ENCODE assay signal across 15 mouse cellular contexts in the genomic region with DNA sequence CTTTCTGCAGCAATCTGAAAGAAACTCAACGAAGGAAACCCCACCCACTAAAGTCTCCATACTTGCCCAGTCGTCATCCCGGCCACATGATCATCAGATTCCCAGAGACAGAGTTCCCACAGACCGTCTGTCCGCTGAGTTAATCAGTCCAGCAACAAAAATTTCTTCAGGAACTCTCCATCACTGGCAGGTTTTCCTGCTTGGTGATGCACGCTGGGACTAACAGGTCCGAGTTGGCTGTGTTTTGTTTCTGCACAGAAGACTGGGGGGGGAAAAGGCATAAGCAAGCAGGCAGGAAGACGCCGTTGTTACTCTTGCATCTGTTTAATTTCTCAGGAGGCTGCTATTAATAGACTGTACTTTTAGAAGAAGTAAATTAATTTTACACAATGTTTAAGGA.
DNase-seq lines count a peak whose midpoint lies in the region; ATAC-seq lines count a peak whose summit lies in the region.
"Had no signal": no experiment of that assay in that cellular context is flagged by ENCODE, and none has a peak within 500 bp of the region (broad histone marks: within the 10 kb centered on the region; RNA-seq: fewer than 3 reads in every experiment).

No protein-coding gene starts in this region.

- peak overlapping the region; percentile 37 for H3K4me2 ChIP-seq in hindbrain, embryonic 15.5 days
- peak overlapping the region; percentile 31 for H3K4me2 ChIP-seq in forebrain, embryonic 14.5 days (ENCODE audit: low read length)
- H3K4me2 ChIP-seq: embryonic facial prominence, embryonic 13.5 days; liver, embryonic 15.5 days had no signal

- 44% methylated on average over 9 of the region's 9 CpGs for WGBS in hindbrain, embryonic 15.5 days
- WGBS in hindbrain, embryonic 10.5 days = 74% methylated on average over 9 of the region's 9 CpGs
- WGBS in forebrain, embryonic 14.5 days = 16% methylated on average over 9 of the region's 9 CpGs

- peaks cover 2% of the 10 kb centered on the region; the same call in 1 of the 2 replicates for H3K27me3 ChIP-seq in hindbrain, embryonic 15.5 days
- H3K27me3 ChIP-seq in hindbrain, embryonic 10.5 days (ENCODE audit: insufficient read depth, poor library complexity, severe bottlenecking) = no peaks in the 10 kb centered on the region; the same call in 1 of the 2 replicates
- no peaks in the 10 kb centered on the region; the same call in 1 of the 2 replicates for H3K27me3 ChIP-seq in forebrain, embryonic 14.5 days (replicated peaks; ENCODE audit: control insufficient read depth, insufficient read depth, low read length)
- H3K27me3 ChIP-seq: embryonic facial prominence, embryonic 13.5 days; liver, embryonic 15.5 days had no signal

- H3K27ac ChIP-seq in hindbrain, embryonic 15.5 days (replicated peaks) = peak overlapping the region; percentile 38; the same call in 1 of the 2 replicates
- H3K27ac ChIP-seq in hindbrain, embryonic 10.5 days = no peak overlapping the region
- peak overlapping the region; percentile 15; the same call in 1 of the 2 replicates for H3K27ac ChIP-seq in forebrain, embryonic 14.5 days (ENCODE audit: low read depth, low read length)
- H3K27ac ChIP-seq: embryonic facial prominence, embryonic 13.5 days; kidney, postnatal 0 days; liver, embryonic 15.5 days had no signal

- no peaks in the 10 kb centered on the region for H3K9me3 ChIP-seq in hindbrain, embryonic 15.5 days
- H3K9me3 ChIP-seq in hindbrain, embryonic 10.5 days = peaks cover 6% of the 10 kb centered on the region; the same call in 1 of the 2 replicates
- H3K9me3 ChIP-seq in forebrain, embryonic 14.5 days (replicated peaks; ENCODE audit: control insufficient read depth, low read length) = no peaks in the 10 kb centered on the region
- H3K9me3 ChIP-seq: embryonic facial prominence, embryonic 13.5 days; liver, embryonic 15.5 days had no signal

- no peaks in the 10 kb centered on the region for H3K36me3 ChIP-seq in hindbrain, embryonic 15.5 days
- no peaks in the 10 kb centered on the region for H3K36me3 ChIP-seq in hindbrain, embryonic 10.5 days
- H3K36me3 ChIP-seq in forebrain, embryonic 14.5 days (ENCODE audit: control insufficient read depth, insufficient read depth, low read length) = no peaks in the 10 kb centered on the region
- H3K36me3 ChIP-seq: embryonic facial prominence, embryonic 13.5 days; liver, embryonic 15.5 days had no signal

- H3K9ac ChIP-seq in hindbrain, embryonic 15.5 days = no peak overlapping the region
- H3K9ac ChIP-seq in forebrain, embryonic 14.5 days (ENCODE audit: low read length) = no peak overlapping the region
- H3K9ac ChIP-seq: embryonic facial prominence, embryonic 13.5 days; liver, embryonic 15.5 days had no signal

- no peak overlapping the region for H3K4me3 ChIP-seq in hindbrain, embryonic 15.5 days
- no peak overlapping the region for H3K4me3 ChIP-seq in hindbrain, embryonic 10.5 days
- H3K4me3 ChIP-seq in forebrain, embryonic 14.5 days (ENCODE audit: low read depth, low read length) = no peak overlapping the region; the same call in 1 of the 2 replicates
- H3K4me3 ChIP-seq: embryonic facial prominence, embryonic 13.5 days; liver, embryonic 15.5 days had no signal

- ATAC-seq in hindbrain, embryonic 15.5 days (ENCODE audit: low FRiP score, low read depth) = no peak
- peak; percentile 64 for ATAC-seq in forebrain, embryonic 14.5 days
- ATAC-seq: intestine, embryonic 16.5 days; lung, postnatal 0 days had no signal

- no peak for DNase-seq in hindbrain, embryonic 10.5 days (ENCODE audit: low spot score)
- DNase-seq in Muller cell, postnatal 12 days (ENCODE audit: inconsistent ontology term) = peak; percentile 66
- peak; percentile 7 for DNase-seq in NIH3T3 (ENCODE audit: low read depth)
- peak; percentile 75 for DNase-seq in forebrain, embryonic 14.5 days (ENCODE audit: low spot score)
- DNase-seq in adrenal gland, adult 8-10 months = no peak
- no peak for DNase-seq in urinary bladder, postnatal 10 days (ENCODE audit: low spot score)
- no peak for DNase-seq in cerebellum, adult 9-11 months
- DNase-seq: cerebellum, adult 11-12 months; thymus, postnatal 4 days had no signal

- H3K4me1 ChIP-seq in hindbrain, embryonic 15.5 days (replicated peaks) = peaks cover 6% of the 10 kb centered on the region; the same call in 1 of the 2 replicates
- peaks cover 7% of the 10 kb centered on the region; the same call in 1 of the 2 replicates for H3K4me1 ChIP-seq in hindbrain, embryonic 10.5 days (replicated peaks)
- peaks cover 12% of the 10 kb centered on the region for H3K4me1 ChIP-seq in forebrain, embryonic 14.5 days (ENCODE audit: control insufficient read depth, insufficient read depth, low read length)
- H3K4me1 ChIP-seq: embryonic facial prominence, embryonic 13.5 days; liver, embryonic 15.5 days had no signal

Comparison
In these comparisons a context has a peak if more than half of its experiments do, and no peak if none do; other contexts are left out.
1. DNase-seq: peak in Muller cell, postnatal 12 days (single experiment), NIH3T3 (single experiment) and forebrain, embryonic 14.5 days (single experiment); none in hindbrain, embryonic 10.5 days (single experiment), adrenal gland, adult 8-10 months (single experiment), urinary bladder, postnatal 10 days (single experiment) and cerebellum, adult 9-11 months (single experiment).